Comparison of ENCODE assay signal across 9 mouse cellular contexts in genomic region chr7:80830193-80830803, GRCm38 (mm10). TPM values are rescaled to one million over a fixed set of nuclear protein-coding genes. Genes with fewer than 3 reads are reported as not detected.
DNase-seq lines count a peak whose midpoint lies in the region; ATAC-seq and TF ChIP-seq lines count a peak whose summit lies in the region.
"Had no signal": no experiment of that assay in that cellular context is flagged by ENCODE, and none has a peak within 500 bp of the region (broad histone marks: within the 10 kb centered on the region; RNA-seq: fewer than 3 reads in every experiment).

No protein-coding gene starts in this region.

- no peaks in the 10 kb centered on the region for H3K9me3 ChIP-seq in lung, postnatal 0 days (ENCODE audit: low read length)
- no peaks in the 10 kb centered on the region for H3K9me3 ChIP-seq in liver, embryonic 15.5 days (replicated peaks)
- no peaks in the 10 kb centered on the region for H3K9me3 ChIP-seq in midbrain, embryonic 14.5 days (ENCODE audit: control insufficient read depth, low read length)
- no peaks in the 10 kb centered on the region for H3K9me3 ChIP-seq in forebrain, embryonic 15.5 days

- no peak for TF ChIP-seq CTCF in lung, postnatal 0 days (IDR thresholded peaks at IDR 0.05)
- no peak for TF ChIP-seq CTCF in lung, adult 2 months (IDR thresholded peaks at IDR 0.05; ENCODE audit: insufficient read depth, low read length)

- 83% methylated on average over 15 of the region's 15 CpGs for WGBS in lung, postnatal 0 days
- WGBS in lung, adult 2 months = 79% methylated on average over 15 of the region's 15 CpGs
- 67% methylated on average over 15 of the region's 15 CpGs for WGBS in liver, embryonic 15.5 days (ENCODE audit: insufficient replicate concordance)
- 87% methylated on average over 15 of the region's 15 CpGs for WGBS in midbrain, embryonic 14.5 days
- WGBS in forebrain, embryonic 15.5 days = 90% methylated on average over 15 of the region's 15 CpGs

- no peak overlapping the region for H3K9ac ChIP-seq in lung, postnatal 0 days (replicated peaks; ENCODE audit: low read depth)
- H3K9ac ChIP-seq in liver, embryonic 15.5 days = no peak overlapping the region
- H3K9ac ChIP-seq in midbrain, embryonic 14.5 days (replicated peaks; ENCODE audit: low read length) = no peak overlapping the region
- no peak overlapping the region for H3K9ac ChIP-seq in forebrain, embryonic 15.5 days (replicated peaks)

- no peaks in the 10 kb centered on the region for H3K27me3 ChIP-seq in lung, postnatal 0 days (replicated peaks; ENCODE audit: insufficient read depth, low read length)
- H3K27me3 ChIP-seq in liver, embryonic 15.5 days = no peaks in the 10 kb centered on the region
- no peaks in the 10 kb centered on the region for H3K27me3 ChIP-seq in splenic B cell, adult 2 months (ENCODE audit: control insufficient read depth, insufficient read depth, low read length, poor library complexity, severe bottlenecking)
- H3K27me3 ChIP-seq in midbrain, embryonic 14.5 days (ENCODE audit: control insufficient read depth, insufficient read depth, low read length) = no peaks in the 10 kb centered on the region
- H3K27me3 ChIP-seq in forebrain, embryonic 15.5 days = no peaks in the 10 kb centered on the region

- 0 out of 2 replicates have a peak, but pooled peaks have one; percentile 11 for ATAC-seq in lung, postnatal 0 days
- ATAC-seq in liver, embryonic 15.5 days (ENCODE audit: insufficient read depth) = peak; percentile 22; the same call in 1 of the 2 replicates
- ATAC-seq in midbrain, embryonic 14.5 days (ENCODE audit: low FRiP score, low TSS enrichment) = no peak
- no peak for ATAC-seq in forebrain, embryonic 15.5 days (replicated peaks)
- ATAC-seq: intestine, postnatal 0 days had no signal

- H3K4me3 ChIP-seq in lung, postnatal 0 days (ENCODE audit: low read depth, low read length) = no peak overlapping the region
- no peak overlapping the region for H3K4me3 ChIP-seq in lung, adult 2 months (replicated peaks; ENCODE audit: extremely low read depth, low read depth, low read length)
- H3K4me3 ChIP-seq in liver, embryonic 15.5 days (replicated peaks) = no peak overlapping the region
- H3K4me3 ChIP-seq in midbrain, embryonic 14.5 days (replicated peaks; ENCODE audit: low read depth, low read length) = no peak overlapping the region
- H3K4me3 ChIP-seq in forebrain, embryonic 15.5 days = no peak overlapping the region

- TF ChIP-seq POLR2A in lung, adult 2 months (IDR thresholded peaks at IDR 0.05; ENCODE audit: borderline replicate concordance, extremely low read depth, low read depth, low read length) = no peak

- H3K36me3 ChIP-seq in lung, postnatal 0 days (ENCODE audit: insufficient read depth, low read length) = no peaks in the 10 kb centered on the region
- H3K36me3 ChIP-seq in liver, embryonic 15.5 days (replicated peaks) = no peaks in the 10 kb centered on the region
- H3K36me3 ChIP-seq in splenic B cell, adult 2 months (ENCODE audit: control insufficient read depth, insufficient read depth, low read length, poor library complexity, severe bottlenecking) = no peaks in the 10 kb centered on the region
- no peaks in the 10 kb centered on the region for H3K36me3 ChIP-seq in midbrain, embryonic 14.5 days (ENCODE audit: control insufficient read depth, insufficient read depth, low read length)
- no peaks in the 10 kb centered on the region for H3K36me3 ChIP-seq in forebrain, embryonic 15.5 days

- peak; percentile 29 for DNase-seq in gastrocnemius, adult 18-20 months (ENCODE audit: low spot score)
- no peak for DNase-seq in gastrocnemius, postnatal 10 days
- DNase-seq in lung, postnatal 0 days (ENCODE audit: low spot score) = peak; percentile 50
- DNase-seq in lung, adult 2 months = no peak
- DNase-seq in splenic B cell, adult 2 months (ENCODE audit: low read depth, low spot score) = peak; percentile 79
- no peak for DNase-seq in midbrain, embryonic 14.5 days

- no peak overlapping the region for H3K27ac ChIP-seq in lung, postnatal 0 days (ENCODE audit: low read length)
- no peak overlapping the region for H3K27ac ChIP-seq in liver, embryonic 15.5 days (replicated peaks)
- H3K27ac ChIP-seq in midbrain, embryonic 14.5 days (replicated peaks; ENCODE audit: low read depth, low read length) = no peak overlapping the region
- no peak overlapping the region for H3K27ac ChIP-seq in forebrain, embryonic 15.5 days (replicated peaks)

- TF ChIP-seq EP300 in lung, postnatal 0 days (IDR thresholded peaks at IDR 0.05) = no peak

- H3K4me2 ChIP-seq in lung, postnatal 0 days (replicated peaks; ENCODE audit: low read depth, low read length) = no peak overlapping the region
- no peak overlapping the region for H3K4me2 ChIP-seq in liver, embryonic 15.5 days
- no peak overlapping the region for H3K4me2 ChIP-seq in midbrain, embryonic 14.5 days (ENCODE audit: low read length)
- no peak overlapping the region for H3K4me2 ChIP-seq in forebrain, embryonic 15.5 days (replicated peaks)

- H3K4me1 ChIP-seq in lung, postnatal 0 days (ENCODE audit: insufficient read depth, low read depth, low read length) = no peaks in the 10 kb centered on the region; the same call in 1 of the 2 replicates
- peaks cover 2% of the 10 kb centered on the region; the same call in 1 of the 2 replicates for H3K4me1 ChIP-seq in lung, adult 2 months (ENCODE audit: control insufficient read depth, insufficient read depth, low read length)
- peaks cover 11% of the 10 kb centered on the region for H3K4me1 ChIP-seq in liver, embryonic 15.5 days (replicated peaks)
- H3K4me1 ChIP-seq in midbrain, embryonic 14.5 days (ENCODE audit: control insufficient read depth, insufficient read depth, low read length) = no peaks in the 10 kb centered on the region
- H3K4me1 ChIP-seq in forebrain, embryonic 15.5 days = peaks cover 7% of the 10 kb centered on the region; the same call in 1 of the 2 replicates

RNA-seq across cellular contexts. Expression of gene Iqgap1, which starts 4.5 kb away (rescaled TPM):
- 10 to 100 TPM; 12.1 to 16.8 TPM for total RNA-seq in gastrocnemius, adult 18-20 months (2021)
- 10 to 100 TPM; 38.7 to 60.1 TPM for total RNA-seq in gastrocnemius, postnatal 10 days (2021)
- polyA plus RNA-seq in lung, postnatal 0 days (2015; fragmentation: Nextera tagmentation; extraction: Ambion mirVana) = 153 and 183 TPM in 2 replicates
- polyA plus RNA-seq in lung, adult 2 months (2012; rRNA removed) = 118 and 135 TPM in 2 replicates
- 14.4 and 15.5 TPM in 2 replicates for polyA plus RNA-seq in liver, embryonic 15.5 days (2015; fragmentation: Nextera tagmentation; extraction: Ambion mirVana)
- 14.0 and 22.3 TPM in 2 replicates for polyA plus RNA-seq in midbrain, embryonic 14.5 days (2014; fragmentation: Nextera tagmentation; extraction: Ambion mirVana)
- polyA plus RNA-seq in forebrain, embryonic 15.5 days (2015; fragmentation: Nextera tagmentation; extraction: Ambion mirVana) = 21.7 and 23.3 TPM in 2 replicates

RNA-seq across cellular contexts. Expression of gene Zscan2, which starts 30.4 kb away (rescaled TPM):
- total RNA-seq in gastrocnemius, adult 18-20 months (2021) = 1 to 10 TPM; 1.5 to 2.1 TPM
- total RNA-seq in gastrocnemius, postnatal 10 days (2021) = 1 to 10 TPM; 2.3 to 2.5 TPM
- 1.1 and 1.5 TPM in 2 replicates for polyA plus RNA-seq in lung, postnatal 0 days (2015; fragmentation: Nextera tagmentation; extraction: Ambion mirVana)
- polyA plus RNA-seq in lung, adult 2 months (2012; rRNA removed) = 5.5 and 6.2 TPM in 2 replicates
- 0.26 and 0.45 TPM in 2 replicates for polyA plus RNA-seq in liver, embryonic 15.5 days (2015; fragmentation: Nextera tagmentation; extraction: Ambion mirVana)
- 5.8 and 7.1 TPM in 2 replicates for polyA plus RNA-seq in midbrain, embryonic 14.5 days (2014; fragmentation: Nextera tagmentation; extraction: Ambion mirVana)
- 4.6 and 5.9 TPM in 2 replicates for polyA plus RNA-seq in forebrain, embryonic 15.5 days (2015; fragmentation: Nextera tagmentation; extraction: Ambion mirVana)

Comparison
In these comparisons a context has a peak if more than half of its experiments do, and no peak if none do; other contexts are left out.
1. DNase-seq: peak in gastrocnemius, adult 18-20 months (single experiment), lung, postnatal 0 days (single experiment) and splenic B cell, adult 2 months (single experiment); none in gastrocnemius, postnatal 10 days (single experiment), lung, adult 2 months (single experiment) and midbrain, embryonic 14.5 days (single experiment).
2. ATAC-seq: peak in lung, postnatal 0 days (single experiment) and liver, embryonic 15.5 days (single experiment); none in midbrain, embryonic 14.5 days (single experiment) and forebrain, embryonic 15.5 days (single experiment).